Mouse (Mus musculus): ENCODE measurements at regions not wholly inside any gene's neighbourhood (a gene's known extent, or its start where the extent isn't known, plus 50 kb on each side); places are given as distances from the start of the nearest gene placed in this dataset.

DNA sequence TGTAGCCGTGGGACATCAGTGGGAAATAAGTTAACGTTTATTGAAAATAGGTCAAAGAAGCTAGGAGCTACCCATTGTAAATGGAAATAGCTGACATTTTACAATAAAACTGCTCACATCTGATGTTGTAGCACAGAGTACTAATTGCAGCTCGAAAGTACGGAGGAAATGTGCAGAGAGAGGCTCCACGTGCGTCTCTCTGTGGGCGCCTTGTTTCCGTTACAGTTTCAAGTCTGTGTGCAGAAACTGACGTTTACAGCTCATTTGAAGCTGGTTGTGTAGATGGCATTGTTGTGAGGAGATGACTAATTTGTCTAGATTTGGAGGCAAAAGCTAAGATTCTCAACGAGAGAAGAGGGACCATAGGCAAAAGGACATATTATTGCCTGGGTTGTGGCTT, 78.4 kb upstream of the Stard3nl start:
- H3K27ac ChIP-seq (replicated peaks; ENCODE audit: insufficient read depth, low read depth, low read length): no peak overlapping the region
- no peaks in the 10 kb centered on the region for H3K27me3 ChIP-seq (ENCODE audit: control insufficient read depth, insufficient read depth, low read length)
- no peaks in the 10 kb centered on the region for H3K36me3 ChIP-seq (ENCODE audit: control insufficient read depth, insufficient read depth, low read length)
- no peaks in the 10 kb centered on the region for H3K79me2 ChIP-seq (ENCODE audit: control insufficient read depth, insufficient read depth, low read length)
- H3K4me1 ChIP-seq (ENCODE audit: control insufficient read depth, insufficient read depth, low read length): no peaks in the 10 kb centered on the region
- H3K4me3 ChIP-seq (ENCODE audit: insufficient read depth, low read depth, low read length): no peak overlapping the region
- 83% methylated on average over 10 of the region's 10 CpGs for WGBS
- TF ChIP-seq CTCF (IDR thresholded peaks at IDR 0.05; ENCODE audit: low read depth, low read length) (no peak), POLR2A (IDR thresholded peaks at IDR 0.05; ENCODE audit: extremely low read depth, insufficient read depth, low read length) (no peak)
- H3K9ac ChIP-seq (ENCODE audit: low read depth, low read length): no peak overlapping the region
- no peak for DNase-seq (ENCODE audit: extremely low read depth, low read depth, low spot score)

DNA sequence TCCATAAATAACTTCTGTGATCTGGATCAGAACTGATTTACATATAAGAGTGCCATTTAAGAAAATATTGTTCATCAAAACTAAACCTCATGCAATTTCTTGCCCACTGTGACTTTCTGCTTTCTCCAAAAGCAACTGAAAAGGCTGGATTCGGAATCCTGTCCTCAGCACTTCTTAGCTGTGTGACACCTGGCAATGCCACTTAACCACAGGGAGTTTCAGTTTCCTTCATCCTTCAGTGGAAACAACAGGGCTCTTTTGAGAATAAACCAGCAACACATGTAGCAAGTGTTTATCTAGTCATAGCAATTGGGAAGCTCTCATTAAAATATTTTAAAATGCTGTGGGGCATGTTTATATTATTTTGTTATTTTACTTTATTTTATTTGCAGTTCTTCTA, 75.1 kb upstream of the Stard3nl start:
- Histone ChIP-seq H3K79me2 (ENCODE audit: control insufficient read depth, insufficient read depth, low read length) (no peaks in the 10 kb centered on the region), H3K27ac (replicated peaks; ENCODE audit: insufficient read depth, low read depth, low read length) (no peak overlapping the region), H3K4me3 (ENCODE audit: insufficient read depth, low read depth, low read length) (no peak overlapping the region), H3K36me3 (ENCODE audit: control insufficient read depth, insufficient read depth, low read length) (no peaks in the 10 kb centered on the region), H3K27me3 (ENCODE audit: control insufficient read depth, insufficient read depth, low read length) (no peaks in the 10 kb centered on the region), H3K9ac (ENCODE audit: low read depth, low read length) (no peak overlapping the region), H3K4me1 (ENCODE audit: control insufficient read depth, insufficient read depth, low read length) (no peaks in the 10 kb centered on the region)
- no peak for DNase-seq (ENCODE audit: extremely low read depth, low read depth, low spot score)
- 71% methylated on average over 1 of the region's 1 CpGs for WGBS
- TF ChIP-seq POLR2A (IDR thresholded peaks at IDR 0.05; ENCODE audit: extremely low read depth, insufficient read depth, low read length): no peak
- TF ChIP-seq CTCF (IDR thresholded peaks at IDR 0.05; ENCODE audit: low read depth, low read length): no peak

DNA sequence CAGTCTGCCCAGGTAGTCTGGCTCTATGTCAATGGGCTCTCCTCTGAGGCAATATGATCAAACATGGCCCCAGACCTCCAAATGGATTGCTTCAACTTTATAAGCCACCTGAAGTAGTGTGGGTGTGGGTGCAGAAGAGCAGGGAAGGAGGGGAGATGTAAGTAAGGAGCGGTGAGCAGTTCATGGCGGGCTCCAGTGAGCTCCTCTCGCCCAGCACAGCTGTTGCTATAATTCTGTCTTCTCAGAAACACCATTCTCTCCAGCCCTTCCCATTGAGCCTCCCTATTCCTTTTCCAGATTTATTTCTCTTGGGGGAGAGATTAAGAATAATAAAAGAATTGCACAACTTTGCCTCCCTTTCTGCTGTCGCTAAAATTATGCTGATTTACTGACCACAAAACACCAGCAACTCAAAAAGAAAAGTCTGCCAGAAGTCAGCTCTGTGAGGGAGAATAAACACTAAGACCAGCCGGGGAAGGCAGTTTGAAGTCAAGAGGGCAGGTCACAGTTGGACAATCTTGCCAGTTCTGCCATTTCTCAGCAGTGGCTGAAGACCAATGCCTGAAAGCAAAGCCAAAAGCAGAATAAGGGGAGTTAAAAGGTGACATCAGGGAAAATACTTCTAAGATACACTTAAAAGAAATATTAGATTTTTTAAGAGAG, 71.3 kb upstream of the Stard3nl start:
- no peak overlapping the region for H3K9ac ChIP-seq (ENCODE audit: low read depth, low read length)
- no peak overlapping the region for H3K27ac ChIP-seq (replicated peaks; ENCODE audit: insufficient read depth, low read depth, low read length)
- no peak for TF ChIP-seq POLR2A (IDR thresholded peaks at IDR 0.05; ENCODE audit: extremely low read depth, insufficient read depth, low read length)
- no peak for TF ChIP-seq CTCF (IDR thresholded peaks at IDR 0.05; ENCODE audit: low read depth, low read length)
- 84% methylated on average over 5 of the region's 5 CpGs for WGBS
- H3K36me3 ChIP-seq (ENCODE audit: control insufficient read depth, insufficient read depth, low read length): no peaks in the 10 kb centered on the region
- no peak overlapping the region for H3K4me3 ChIP-seq (ENCODE audit: insufficient read depth, low read depth, low read length)
- DNase-seq (ENCODE audit: extremely low read depth, low read depth, low spot score): no peak
- H3K27me3 ChIP-seq (ENCODE audit: control insufficient read depth, insufficient read depth, low read length): no peaks in the 10 kb centered on the region
- no peaks in the 10 kb centered on the region for H3K4me1 ChIP-seq (ENCODE audit: control insufficient read depth, insufficient read depth, low read length)
- H3K79me2 ChIP-seq (ENCODE audit: control insufficient read depth, insufficient read depth, low read length): no peaks in the 10 kb centered on the region

DNA sequence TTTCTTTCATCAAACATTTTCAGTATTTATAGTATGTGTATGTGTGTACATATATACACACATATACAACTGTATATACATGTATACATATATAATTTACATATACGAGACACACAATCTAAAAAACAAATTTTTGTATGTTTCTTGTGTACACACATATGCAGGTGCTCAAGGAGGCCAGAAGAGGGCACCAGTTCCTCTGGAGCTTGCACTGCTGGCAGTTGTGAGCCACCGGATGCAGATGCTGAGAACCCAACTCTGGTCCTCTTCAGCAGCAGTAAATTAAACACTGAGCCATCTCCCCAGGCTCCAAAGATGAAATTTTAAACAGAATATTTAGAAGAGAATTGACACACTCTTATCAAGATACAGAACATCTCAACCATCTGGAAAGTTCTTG, 67.4 kb upstream of the Stard3nl start:
- peak; percentile 20; the same call in 1 of the 2 replicates for TF ChIP-seq CTCF (IDR thresholded peaks at IDR 0.05; ENCODE audit: low read depth, low read length)
- no peak for TF ChIP-seq POLR2A (IDR thresholded peaks at IDR 0.05; ENCODE audit: extremely low read depth, insufficient read depth, low read length)
- Histone ChIP-seq H3K9ac (ENCODE audit: low read depth, low read length) (no peak overlapping the region), H3K27me3 (ENCODE audit: control insufficient read depth, insufficient read depth, low read length) (no peaks in the 10 kb centered on the region), H3K4me3 (ENCODE audit: insufficient read depth, low read depth, low read length) (no peak overlapping the region), H3K4me1 (ENCODE audit: control insufficient read depth, insufficient read depth, low read length) (no peaks in the 10 kb centered on the region), H3K27ac (replicated peaks; ENCODE audit: insufficient read depth, low read depth, low read length) (no peak overlapping the region), H3K79me2 (ENCODE audit: control insufficient read depth, insufficient read depth, low read length) (no peaks in the 10 kb centered on the region), H3K36me3 (ENCODE audit: control insufficient read depth, insufficient read depth, low read length) (no peaks in the 10 kb centered on the region)
- no peak for DNase-seq (ENCODE audit: extremely low read depth, low read depth, low spot score)
- 90% methylated on average over 2 of the region's 2 CpGs for WGBS

DNA sequence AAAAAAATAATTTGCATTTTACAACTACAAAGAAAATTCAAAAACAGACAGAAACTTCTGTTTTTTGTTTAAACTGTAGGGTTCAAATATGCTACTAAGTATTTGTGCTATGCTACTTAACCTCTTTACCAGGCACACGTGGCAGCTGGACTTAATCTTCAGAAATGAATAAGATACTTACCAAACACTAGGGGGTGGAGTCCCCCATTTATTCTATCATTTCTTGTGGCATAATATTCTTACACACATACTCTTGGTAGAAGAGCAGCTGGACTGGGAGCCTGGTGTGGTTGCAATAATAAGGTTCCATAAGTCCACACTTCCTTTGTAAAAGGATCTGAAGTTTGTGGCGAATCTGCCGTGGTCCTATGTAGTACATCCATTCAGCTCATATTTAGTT, 53.8 kb upstream of the Stard3nl start:
- Histone ChIP-seq H3K79me2 (ENCODE audit: control insufficient read depth, insufficient read depth, low read length) (no peaks in the 10 kb centered on the region), H3K27me3 (ENCODE audit: control insufficient read depth, insufficient read depth, low read length) (no peaks in the 10 kb centered on the region), H3K36me3 (ENCODE audit: control insufficient read depth, insufficient read depth, low read length) (no peaks in the 10 kb centered on the region), H3K4me1 (ENCODE audit: control insufficient read depth, insufficient read depth, low read length) (no peaks in the 10 kb centered on the region), H3K4me3 (ENCODE audit: insufficient read depth, low read depth, low read length) (no peak overlapping the region), H3K9ac (ENCODE audit: low read depth, low read length) (no peak overlapping the region), H3K27ac (replicated peaks; ENCODE audit: insufficient read depth, low read depth, low read length) (no peak overlapping the region)
- 74% methylated on average over 3 of the region's 3 CpGs for WGBS
- TF ChIP-seq POLR2A (IDR thresholded peaks at IDR 0.05; ENCODE audit: extremely low read depth, insufficient read depth, low read length) (no peak), CTCF (IDR thresholded peaks at IDR 0.05; ENCODE audit: low read depth, low read length) (no peak)
- DNase-seq (ENCODE audit: extremely low read depth, low read depth, low spot score): no peak

Measured in liver, adult 2 months (tissue).